11 mouse cellular contexts compared by ENCODE assay signal in the genomic region with DNA sequence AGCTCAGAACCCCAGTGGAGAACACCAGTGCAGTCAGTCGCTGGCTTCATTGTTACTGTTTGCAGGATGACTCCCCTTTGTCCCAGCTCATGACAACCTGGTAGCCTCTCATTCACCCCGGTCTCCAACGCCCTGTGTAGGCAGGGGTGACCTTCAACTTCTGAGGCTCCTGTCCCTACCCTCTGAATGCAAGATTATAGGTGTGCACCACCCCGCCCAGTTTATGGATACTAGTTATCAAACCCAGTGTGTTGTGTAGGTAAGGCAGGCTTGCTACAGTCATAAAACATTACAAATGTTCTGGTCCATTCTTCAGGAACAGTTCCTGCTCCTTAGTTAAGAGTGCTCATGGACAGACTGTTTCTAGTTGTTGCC. TPM values are rescaled to one million over a fixed set of nuclear protein-coding genes. Genes with fewer than 3 reads are reported as not detected.
DNase-seq lines count a peak whose midpoint lies in the region; ATAC-seq and TF ChIP-seq lines count a peak whose summit lies in the region.
"Had no signal": no experiment of that assay in that cellular context is flagged by ENCODE, and none has a peak within 500 bp of the region (broad histone marks: within the 10 kb centered on the region; RNA-seq: fewer than 3 reads in every experiment).

No protein-coding gene starts in this region.

- WGBS in liver, embryonic 12.5 days (ENCODE audit: insufficient replicate concordance), result 79% methylated on average over 4 of the region's 4 CpGs
- 84% methylated on average over 4 of the region's 4 CpGs for WGBS in liver, embryonic 11.5 days
- 83% methylated on average over 4 of the region's 4 CpGs for WGBS in limb, embryonic 12.5 days
- 78% methylated on average over 4 of the region's 4 CpGs for WGBS in stomach, postnatal 0 days

- no peak for TF ChIP-seq EP300 in stomach, postnatal 0 days (optimal IDR thresholded peaks at IDR 0.05)

- peak overlapping the region; percentile 79 for H3K27ac ChIP-seq in gastrocnemius, adult 2 months
- peak overlapping the region; percentile 42; the same call in 1 of the 2 replicates for H3K27ac ChIP-seq in liver, embryonic 12.5 days
- H3K27ac ChIP-seq in liver, embryonic 11.5 days (ENCODE audit: low read depth, low read length), result no peak overlapping the region
- 0 out of 2 replicates have a peak overlapping the region, but pooled peaks have one; percentile 31 for H3K27ac ChIP-seq in limb, embryonic 12.5 days
- H3K27ac ChIP-seq in stomach, postnatal 0 days (replicated peaks), result no peak overlapping the region
- H3K27ac ChIP-seq: heart, adult 2 months; lung, embryonic 15.5 days had no signal

- H3K4me2 ChIP-seq in liver, embryonic 12.5 days, result no peak overlapping the region
- H3K4me2 ChIP-seq in liver, embryonic 11.5 days, result no peak overlapping the region
- peak overlapping the region; percentile 16 for H3K4me2 ChIP-seq in limb, embryonic 12.5 days
- no peak overlapping the region for H3K4me2 ChIP-seq in stomach, postnatal 0 days (replicated peaks; ENCODE audit: low read depth)
- H3K4me2 ChIP-seq: lung, embryonic 15.5 days had no signal

- no peaks in the 10 kb centered on the region for H3K9me3 ChIP-seq in liver, embryonic 12.5 days (replicated peaks)
- no peaks in the 10 kb centered on the region for H3K9me3 ChIP-seq in liver, embryonic 11.5 days (ENCODE audit: control insufficient read depth, low read length)
- H3K9me3 ChIP-seq in limb, embryonic 12.5 days, result no peaks in the 10 kb centered on the region
- no peaks in the 10 kb centered on the region for H3K9me3 ChIP-seq in stomach, postnatal 0 days (ENCODE audit: control insufficient read depth, low read length)
- H3K9me3 ChIP-seq: lung, embryonic 15.5 days had no signal

- no peaks in the 10 kb centered on the region for H3K27me3 ChIP-seq in liver, embryonic 12.5 days (replicated peaks)
- H3K27me3 ChIP-seq in liver, embryonic 11.5 days (replicated peaks; ENCODE audit: control insufficient read depth, insufficient read depth, low read length), result no peaks in the 10 kb centered on the region
- H3K27me3 ChIP-seq in limb, embryonic 12.5 days, result no peaks in the 10 kb centered on the region
- H3K27me3 ChIP-seq in stomach, postnatal 0 days (ENCODE audit: control insufficient read depth, insufficient read depth, low read length), result no peaks in the 10 kb centered on the region
- H3K27me3 ChIP-seq: lung, embryonic 15.5 days had no signal

- ATAC-seq in liver, embryonic 12.5 days, result no peak
- no peak for ATAC-seq in liver, embryonic 11.5 days (replicated peaks; ENCODE audit: low FRiP score)
- no peak for ATAC-seq in limb, embryonic 12.5 days (ENCODE audit: insufficient number of reproducible peaks, insufficient read depth, low FRiP score, low TSS enrichment, low read depth)
- peak; percentile 76 for ATAC-seq in stomach, postnatal 0 days (ENCODE audit: low FRiP score, low TSS enrichment)
- no peak for ATAC-seq in CD4-positive, CD25-positive, alpha-beta regulatory T cell, adult 4 months

- intact Hi-C loops in gastrocnemius, adult 2 months (cut with DNase I), result no loop called here
- intact Hi-C loops in gastrocnemius, postnatal 14 days (cut with DNase I; ENCODE audit: low total_unique reads), result no loop called here

- TF ChIP-seq CTCF in gastrocnemius, adult 2 months (IDR thresholded peaks at IDR 0.05), result no peak
- TF ChIP-seq CTCF in stomach, postnatal 0 days (IDR thresholded peaks at IDR 0.05; ENCODE audit: low read depth), result no peak

- DNase-seq in gastrocnemius, adult 2 months, result no peak
- DNase-seq in gastrocnemius, postnatal 14 days, result no peak
- DNase-seq in liver, embryonic 11.5 days (ENCODE audit: low spot score), result no peak
- no peak for DNase-seq in stomach, postnatal 0 days (ENCODE audit: low spot score)
- no peak for DNase-seq in adrenal gland, postnatal 4 days (ENCODE audit: low spot score in 2 of 2)
- DNase-seq: heart, adult 2 months; heart, postnatal 36 days had no signal

- peaks cover 65% of the 10 kb centered on the region for H3K4me1 ChIP-seq in liver, embryonic 12.5 days
- H3K4me1 ChIP-seq in liver, embryonic 11.5 days (replicated peaks; ENCODE audit: control insufficient read depth, insufficient read depth, low read length), result peaks cover 25% of the 10 kb centered on the region
- H3K4me1 ChIP-seq in limb, embryonic 12.5 days (replicated peaks), result peaks cover 19% of the 10 kb centered on the region
- no peaks in the 10 kb centered on the region for H3K4me1 ChIP-seq in stomach, postnatal 0 days (replicated peaks; ENCODE audit: control insufficient read depth, insufficient read depth)
- H3K4me1 ChIP-seq: lung, embryonic 15.5 days had no signal

- peak overlapping the region; percentile 40 for H3K4me3 ChIP-seq in gastrocnemius, adult 2 months
- no peak overlapping the region for H3K4me3 ChIP-seq in liver, embryonic 12.5 days
- no peak overlapping the region for H3K4me3 ChIP-seq in liver, embryonic 11.5 days (ENCODE audit: low read depth, low read length)
- no peak overlapping the region for H3K4me3 ChIP-seq in limb, embryonic 12.5 days (replicated peaks)
- no peak overlapping the region for H3K4me3 ChIP-seq in stomach, postnatal 0 days (ENCODE audit: low read depth, low read length)
- H3K4me3 ChIP-seq: heart, adult 2 months; lung, embryonic 15.5 days had no signal

- peaks cover 48% of the 10 kb centered on the region for H3K36me3 ChIP-seq in liver, embryonic 12.5 days
- H3K36me3 ChIP-seq in liver, embryonic 11.5 days (ENCODE audit: control insufficient read depth, insufficient read depth, low read length), result peaks cover 4% of the 10 kb centered on the region
- peaks cover 31% of the 10 kb centered on the region for H3K36me3 ChIP-seq in limb, embryonic 12.5 days
- no peaks in the 10 kb centered on the region for H3K36me3 ChIP-seq in stomach, postnatal 0 days (ENCODE audit: control insufficient read depth, insufficient read depth, low read length)

- peak overlapping the region; percentile 28; the same call in 1 of the 2 replicates for H3K9ac ChIP-seq in liver, embryonic 12.5 days
- H3K9ac ChIP-seq in liver, embryonic 11.5 days (ENCODE audit: low read depth, low read length), result no peak overlapping the region
- no peak overlapping the region; the same call in 1 of the 2 replicates for H3K9ac ChIP-seq in limb, embryonic 12.5 days (replicated peaks)
- no peak overlapping the region for H3K9ac ChIP-seq in stomach, postnatal 0 days (ENCODE audit: low read length)
- H3K9ac ChIP-seq: lung, embryonic 15.5 days had no signal

RNA-seq across cellular contexts. Expression of gene Rab4a, which starts 8.1 kb away (rescaled TPM):
- total RNA-seq in gastrocnemius, adult 2 months (2021), result 10 to 100 TPM; 12.0 to 12.4 TPM
- total RNA-seq in gastrocnemius, postnatal 14 days (2021), result 10 to 100 TPM; 13.3 to 14.4 TPM
- polyA plus RNA-seq in liver, embryonic 12.5 days (2016; fragmentation: Nextera tagmentation; extraction: Ambion mirVana), result 36.3 and 38.3 TPM in 2 replicates
- 61.8 and 65.9 TPM in 2 replicates for polyA plus RNA-seq in liver, embryonic 11.5 days (2014; fragmentation: Nextera tagmentation; extraction: Ambion mirVana)
- polyA plus RNA-seq in limb, embryonic 12.5 days (2016; fragmentation: Nextera tagmentation; extraction: Ambion mirVana), result 52.4 and 56.3 TPM in 2 replicates
- polyA plus RNA-seq in stomach, postnatal 0 days (2015; fragmentation: Nextera tagmentation; extraction: Ambion mirVana), result 25.8 and 27.0 TPM in 2 replicates
- 10 to 100 TPM; 29.5 to 30.9 TPM for total RNA-seq in adrenal gland, postnatal 4 days (2021)
- polyA plus RNA-seq in CD4-positive, CD25-positive, alpha-beta regulatory T cell, adult 4 months (2017; shearing (Covaris generic)), result 1 to 10 TPM; 2.7 to 9.6 TPM

RNA-seq across cellular contexts. Expression of gene Ccsap, which starts 46.1 kb away (rescaled TPM):
- total RNA-seq in gastrocnemius, adult 2 months (2021), result under 1 TPM; 0.42 to 0.46 TPM
- total RNA-seq in gastrocnemius, postnatal 14 days (2021), result 1 to 10 TPM; 1.1 to 1.8 TPM
- 5.5 and 5.8 TPM in 2 replicates for polyA plus RNA-seq in liver, embryonic 12.5 days (2016; fragmentation: Nextera tagmentation; extraction: Ambion mirVana)
- polyA plus RNA-seq in liver, embryonic 11.5 days (2014; fragmentation: Nextera tagmentation; extraction: Ambion mirVana), result 4.6 and 5.2 TPM in 2 replicates
- 7.4 and 8.4 TPM in 2 replicates for polyA plus RNA-seq in limb, embryonic 12.5 days (2016; fragmentation: Nextera tagmentation; extraction: Ambion mirVana)
- polyA plus RNA-seq in stomach, postnatal 0 days (2015; fragmentation: Nextera tagmentation; extraction: Ambion mirVana), result 0.91 and 1.2 TPM in 2 replicates
- 1 to 10 TPM; 7.3 to 8.0 TPM for total RNA-seq in adrenal gland, postnatal 4 days (2021)
- polyA plus RNA-seq in CD4-positive, CD25-positive, alpha-beta regulatory T cell, adult 4 months (2017; shearing (Covaris generic)), result 1 to 10 TPM; 3.2 to 4.4 TPM

Comparison
In these comparisons a context has a peak if more than half of its experiments do, and no peak if none do; other contexts are left out.
1. H3K27ac ChIP-seq: peak in gastrocnemius, adult 2 months (single experiment), liver, embryonic 12.5 days (single experiment) and limb, embryonic 12.5 days (single experiment); none in liver, embryonic 11.5 days (single experiment) and stomach, postnatal 0 days (single experiment).